Mouse (Mus musculus): ENCODE results near the gene Tmem259.

Tmem259 gene

GRCm38 (mm10) chr10:80016511-80016910 lies 32.4 kb upstream of the Tmem259 start, which contains the start of gene Arhgap45:
TSS of gene Arhgap45 (plus strand) at chr10:80016653.
- no peak for DNase-seq (ENCODE audit: low spot score)

- no peak for DNase-seq (ENCODE audit: low spot score)
These were observed 31.5 kb upstream of the Tmem259 start for GRCm38 (mm10) chr10:80015583-80015982.

- DNase-seq (ENCODE audit: low spot score): no peak
These were observed 30.6 kb upstream of the Tmem259 start for GRCm38 (mm10) chr10:80014484-80015290.

- DNase-seq (ENCODE audit: low spot score): no peak
These were observed 29.5 kb upstream of the Tmem259 start for GRCm38 (mm10) chr10:80013609-80014008.

- DNase-seq (ENCODE audit: low spot score): no peak
These were observed 27.6 kb upstream of the Tmem259 start for GRCm38 (mm10) chr10:80011740-80012139.

- DNase-seq (ENCODE audit: low spot score): no peak
These were observed 20.1 kb upstream of the Tmem259 start for GRCm38 (mm10) chr10:80004233-80004705.

- no peak for DNase-seq (ENCODE audit: low spot score)
These were observed 19.5 kb upstream of the Tmem259 start for GRCm38 (mm10) chr10:80003374-80004232.

- no peak for DNase-seq (ENCODE audit: low spot score)
These were observed 18.7 kb upstream of the Tmem259 start for GRCm38 (mm10) chr10:80002829-80003228.

- DNase-seq (ENCODE audit: low spot score): no peak
These were observed 17.8 kb upstream of the Tmem259 start for GRCm38 (mm10) chr10:80001945-80002344.

- DNase-seq (ENCODE audit: low spot score): no peak
These were observed 13.7 kb upstream of the Tmem259 start for GRCm38 (mm10) chr10:79997819-79998218.

GRCm38 (mm10) chr10:79997034-79997760 lies 13.1 kb upstream of the Tmem259 start:
- DNase-seq (ENCODE audit: low spot score): no peak

- peak; percentile 97 for DNase-seq (ENCODE audit: low spot score)
These were observed 12.3 kb upstream of the Tmem259 start, which contains the start of gene Abca7 for GRCm38 (mm10) chr10:79996272-79997033. TSS of gene Abca7 (plus strand) at chr10:79996494.

GRCm38 (mm10) chr10:79995636-79996035 lies 11.5 kb upstream of the Tmem259 start:
- no peak for DNase-seq (ENCODE audit: low spot score)

GRCm38 (mm10) chr10:79994397-79995115 lies 10.4 kb upstream of the Tmem259 start:
- no peak for DNase-seq (ENCODE audit: low spot score)

GRCm38 (mm10) chr10:79991548-79991947 lies 7.4 kb upstream of the Tmem259 start:
- no peak for DNase-seq (ENCODE audit: low spot score)

GRCm38 (mm10) chr10:79991099-79991498 lies 7.0 kb upstream of the Tmem259 start:
- no peak for DNase-seq (ENCODE audit: low spot score)

GRCm38 (mm10) chr10:79989870-79990269 lies 5.7 kb upstream of the Tmem259 start:
- DNase-seq (ENCODE audit: low spot score): no peak

GRCm38 (mm10) chr10:79989272-79989786 lies 5.2 kb upstream of the Tmem259 start:
- DNase-seq (ENCODE audit: low spot score): no peak

GRCm38 (mm10) chr10:79988506-79989271 lies 4.6 kb upstream of the Tmem259 start, which contains the start of gene Cnn2:
TSS of gene Cnn2 (plus strand) at chr10:79988584.
- DNase-seq (ENCODE audit: low spot score): peak; percentile 59

Data from ovary, postnatal 14 days (tissue).